Mouse (Mus musculus) hindbrain, embryonic 12.5 days (tissue): ENCODE results near the gene Gm42957. TPM values are rescaled to one million over a fixed set of nuclear protein-coding genes. Genes with fewer than 3 reads are reported as not detected.

Experiments
- ATAC-seq: fragments of 200-750 bp; cut with Nextera tagmentation; 2 replicates; pipeline ENCODE4 v1.8.0; 2017; ENCODE audit warnings: moderate TSS enrichment; ENCODE audit not compliant: low FRiP score
- H3K27ac ChIP-seq: fragments of 300-500 bp; sonication (generic); 2 replicates; pipeline ENCODE4 v1.5.1; 2016; ENCODE audit warnings: mild to moderate bottlenecking
- H3K27me3 ChIP-seq: fragments of 300-500 bp; sonication (generic); 2 replicates; pipeline ENCODE4 v1.6.1; 2016; ENCODE audit warnings: mild to moderate bottlenecking
- H3K36me3 ChIP-seq: fragments of 300-500 bp; sonication (generic); 2 replicates; pipeline ENCODE4 v1.6.1; 2016; ENCODE audit warnings: mild to moderate bottlenecking
- H3K4me1 ChIP-seq: fragments of 300-500 bp; sonication (generic); 2 replicates; pipeline ENCODE4 v1.6.1; 2016
- H3K4me2 ChIP-seq: fragments of 300-500 bp; sonication (generic); replicated peaks from 2 replicates; pipeline ENCODE4 v1.6.1; 2016; ENCODE audit warnings: mild to moderate bottlenecking
- H3K4me3 ChIP-seq: fragments of 300-500 bp; sonication (generic); 2 replicates; pipeline ENCODE4 v1.5.1; 2016; ENCODE audit warnings: mild to moderate bottlenecking
- H3K9ac ChIP-seq: fragments of 300-500 bp; sonication (generic); 2 replicates; pipeline ENCODE4 v1.6.1; 2016; ENCODE audit warnings: mild to moderate bottlenecking, moderate library complexity
- H3K9me3 ChIP-seq: fragments of 300-500 bp; sonication (generic); replicated peaks from 2 replicates; pipeline ENCODE4 v1.6.1; 2016; ENCODE audit warnings: mild to moderate bottlenecking
- WGBS: fragments of 180-500 bp; shearing (Covaris S2); methylation state at CpG from one replicate; pipeline ENCODE4 v1.1.7; 2016; 5-methylcytosine and 5-hydroxymethylcytosine counted together
- polyA plus RNA-seq: library from polyadenylated mRNA; unstranded; fragments of >200 nt; fragmentation: Nextera tagmentation; extraction: Ambion mirVana; gene quantifications from 2 replicates; pipeline ENCODE4 v1.2.1, GENCODE M21; 2016

The Gm42957 gene
- polyA plus RNA-seq, 1 experiment from 2014 or later: 0.31 TPM

DNA sequence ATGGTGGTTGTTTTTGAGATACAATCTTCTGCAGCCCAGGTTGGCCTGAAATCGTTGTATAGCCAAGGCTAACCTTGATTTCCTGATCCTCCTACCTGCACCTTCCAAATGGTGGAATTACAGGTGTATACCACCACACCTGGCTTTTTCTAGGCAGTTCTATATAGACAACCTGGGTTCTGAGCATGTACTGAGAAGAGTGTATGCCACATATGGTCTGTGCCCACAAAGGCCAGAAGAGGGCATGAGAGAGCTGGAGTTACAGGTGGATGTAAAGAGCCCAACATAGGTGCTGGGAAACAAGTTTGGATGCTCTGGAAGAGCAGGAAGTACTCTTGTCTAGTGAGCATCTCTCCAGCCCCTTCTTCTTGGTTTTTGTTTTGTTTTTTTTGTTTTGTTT lies 32.0 kb downstream of the Gm42957 start:
- Histone ChIP-seq H3K27ac (no peak overlapping the region), H3K4me2 (no peak overlapping the region), H3K4me1 (peaks cover 20% of the 10 kb centered on the region), H3K4me3 (no peak overlapping the region), H3K36me3 (no peaks in the 10 kb centered on the region), H3K27me3 (peaks cover 9% of the 10 kb centered on the region), H3K9me3 (no peaks in the 10 kb centered on the region), H3K9ac (no peak overlapping the region)
- 31% methylated on average over 1 of the region's 1 CpGs for WGBS
- ATAC-seq: no peak

- Histone ChIP-seq H3K9me3 (no peaks in the 10 kb centered on the region), H3K4me2 (no peak overlapping the region), H3K4me1 (peaks cover 11% of the 10 kb centered on the region), H3K9ac (no peak overlapping the region), H3K4me3 (no peak overlapping the region), H3K36me3 (no peaks in the 10 kb centered on the region), H3K27me3 (peaks cover 9% of the 10 kb centered on the region), H3K27ac (no peak overlapping the region)
- 95% methylated on average over 5 of the region's 5 CpGs for WGBS
- ATAC-seq: no peak
These were observed 33.3 kb downstream of the Gm42957 start for GRCm38 (mm10) chr3:96668424-96669067.

- Histone ChIP-seq H3K9ac (peak within 1 kb of the TSS; percentile 53; the same call in 1 of the 2 replicates), H3K4me3 (peak within 1 kb of the TSS; percentile 38), H3K36me3 (no peaks in the 10 kb centered on the region), H3K4me2 (peak within 1 kb of the TSS; percentile 77), H3K27me3 (peaks cover 9% of the 10 kb centered on the region), H3K4me1 (peaks cover 7% of the 10 kb centered on the region), H3K27ac (no peak within 1 kb of the TSS), H3K9me3 (no peaks in the 10 kb centered on the region)
- ATAC-seq: peak; percentile 93
- 6% methylated on average over 35 of the region's 35 CpGs for WGBS
These were observed 34.6 kb downstream of the Gm42957 start, which contains the start of gene Ankrd35 for GRCm38 (mm10) chr3:96669727-96670468. TSS of gene Ankrd35 (plus strand) at chr3:96670131.

- Histone ChIP-seq H3K4me1 (peaks cover 7% of the 10 kb centered on the region), H3K4me2 (no peak overlapping the region), H3K9ac (no peak overlapping the region), H3K36me3 (no peaks in the 10 kb centered on the region), H3K27ac (no peak overlapping the region), H3K4me3 (no peak overlapping the region), H3K9me3 (no peaks in the 10 kb centered on the region), H3K27me3 (peaks cover 9% of the 10 kb centered on the region)
- ATAC-seq: no peak
- 93% methylated on average over 5 of the region's 5 CpGs for WGBS
These were observed 36.2 kb downstream of the Gm42957 start for GRCm38 (mm10) chr3:96671519-96671918.

- Histone ChIP-seq H3K27me3 (peaks cover 9% of the 10 kb centered on the region), H3K9ac (no peak overlapping the region), H3K9me3 (no peaks in the 10 kb centered on the region), H3K4me3 (no peak overlapping the region), H3K4me2 (no peak overlapping the region), H3K4me1 (peaks cover 7% of the 10 kb centered on the region), H3K27ac (no peak overlapping the region), H3K36me3 (no peaks in the 10 kb centered on the region)
- 72% methylated on average over 4 of the region's 4 CpGs for WGBS
- no peak for ATAC-seq
These were observed 38.2 kb downstream of the Gm42957 start for GRCm38 (mm10) chr3:96673514-96673913.

- no peak for ATAC-seq
These were observed 39.2 kb downstream of the Gm42957 start for GRCm38 (mm10) chr3:96674442-96674841.

DNA sequence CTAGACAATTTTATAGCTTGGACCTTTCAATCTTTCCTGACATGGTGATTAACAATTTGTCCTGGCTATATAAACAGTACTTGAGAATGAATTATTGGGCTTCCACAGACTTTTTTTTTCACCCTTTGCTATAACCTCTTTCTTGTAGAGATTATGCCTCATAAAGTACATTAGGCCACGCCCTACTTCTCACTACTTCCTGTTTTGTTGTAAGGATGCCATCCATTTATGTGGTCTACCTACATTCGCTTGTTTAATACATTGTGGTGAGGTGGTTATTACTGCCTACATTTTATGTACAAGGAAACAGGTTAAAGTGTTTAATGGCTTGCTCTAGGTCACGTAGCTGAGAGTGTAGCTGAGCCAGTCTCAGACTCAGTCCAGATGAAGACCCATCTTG lies 39.9 kb downstream of the Gm42957 start:
- no peak overlapping the region for H3K9ac ChIP-seq
- 86% methylated on average over 3 of the region's 3 CpGs for WGBS
- H3K36me3 ChIP-seq: no peaks in the 10 kb centered on the region
- no peak overlapping the region for H3K27ac ChIP-seq
- H3K9me3 ChIP-seq: no peaks in the 10 kb centered on the region
- no peak overlapping the region for H3K4me3 ChIP-seq
- ATAC-seq: no peak
- H3K4me2 ChIP-seq: no peak overlapping the region
- H3K4me1 ChIP-seq: peaks cover 6% of the 10 kb centered on the region
- H3K27me3 ChIP-seq: peaks cover 18% of the 10 kb centered on the region

More at GRCm38 (mm10) chr3:96674442-96674841, 39.2 kb downstream of the Gm42957 start:
- Histone ChIP-seq H3K4me3 (no peak overlapping the region), H3K27ac (no peak overlapping the region), H3K4me2 (no peak overlapping the region), H3K36me3 (no peaks in the 10 kb centered on the region), H3K27me3 (peaks cover 11% of the 10 kb centered on the region), H3K9me3 (no peaks in the 10 kb centered on the region), H3K4me1 (peaks cover 7% of the 10 kb centered on the region), H3K9ac (no peak overlapping the region)
- 51% methylated on average over 8 of the region's 8 CpGs for WGBS

DNA sequence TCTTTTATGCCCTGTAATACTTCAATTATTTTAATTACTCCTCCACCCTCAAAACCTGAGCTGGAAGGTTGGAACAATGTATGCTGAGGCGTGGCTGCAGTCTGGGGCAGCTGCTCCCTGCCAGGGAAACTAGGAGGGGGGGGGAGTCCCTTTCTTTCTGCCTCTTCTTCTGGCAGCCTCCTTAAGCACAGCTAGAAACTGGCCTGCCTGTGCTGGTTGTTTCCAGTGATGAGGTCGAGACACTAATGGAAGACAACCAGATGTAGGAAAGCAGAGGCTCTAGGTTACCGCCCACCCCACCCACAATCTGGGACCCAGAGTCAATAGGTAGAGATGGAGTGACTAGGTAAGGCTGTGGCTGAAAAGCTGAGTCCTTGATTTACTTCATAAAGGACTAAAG lies 40.4 kb downstream of the Gm42957 start:
- no peaks in the 10 kb centered on the region for H3K36me3 ChIP-seq
- no peak for ATAC-seq
- WGBS: 40% methylated on average over 3 of the region's 3 CpGs
- H3K27ac ChIP-seq: no peak overlapping the region
- H3K4me2 ChIP-seq: no peak overlapping the region
- H3K9ac ChIP-seq: no peak overlapping the region
- no peaks in the 10 kb centered on the region for H3K9me3 ChIP-seq
- peaks cover under 1% of the 10 kb centered on the region; the same call in 1 of the 2 replicates for H3K4me1 ChIP-seq
- H3K27me3 ChIP-seq: peaks cover 14% of the 10 kb centered on the region
- H3K4me3 ChIP-seq: no peak overlapping the region

GRCm38 (mm10) chr3:96678456-96678855 lies 43.2 kb downstream of the Gm42957 start:
- Histone ChIP-seq H3K27ac (no peak overlapping the region), H3K4me1 (no peaks in the 10 kb centered on the region; the same call in 1 of the 2 replicates), H3K4me2 (no peak overlapping the region), H3K9me3 (no peaks in the 10 kb centered on the region), H3K27me3 (peaks cover 14% of the 10 kb centered on the region), H3K4me3 (no peak overlapping the region), H3K36me3 (no peaks in the 10 kb centered on the region), H3K9ac (no peak overlapping the region)
- 62% methylated on average over 7 of the region's 7 CpGs for WGBS
- ATAC-seq: no peak

DNA sequence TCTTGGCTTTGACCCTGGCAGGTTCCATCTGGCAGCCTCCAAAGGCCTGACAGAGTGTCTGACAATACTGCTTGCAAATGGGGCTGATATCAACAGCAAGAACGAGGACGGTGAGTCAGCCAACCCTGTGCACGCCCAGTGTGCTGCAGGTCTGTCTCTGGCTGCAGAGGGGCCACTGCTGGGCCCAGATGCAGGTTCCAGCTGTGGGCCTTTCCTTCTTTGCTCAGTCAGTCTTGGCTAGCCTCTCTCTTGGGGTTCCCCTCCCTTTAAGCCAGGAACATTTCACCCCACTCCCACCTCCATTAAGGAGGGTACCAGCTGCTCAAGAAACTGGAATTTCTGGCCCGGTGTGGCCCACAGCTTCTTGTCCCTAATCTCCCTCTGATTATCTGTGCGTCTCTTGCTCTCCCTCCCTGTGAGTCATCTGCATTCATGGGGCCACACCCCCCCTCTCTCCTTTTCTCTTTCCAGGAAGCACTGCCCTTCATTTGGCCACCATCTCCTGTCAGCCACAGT lies 43.9 kb downstream of the Gm42957 start:
- H3K27ac ChIP-seq: no peak overlapping the region

DNA sequence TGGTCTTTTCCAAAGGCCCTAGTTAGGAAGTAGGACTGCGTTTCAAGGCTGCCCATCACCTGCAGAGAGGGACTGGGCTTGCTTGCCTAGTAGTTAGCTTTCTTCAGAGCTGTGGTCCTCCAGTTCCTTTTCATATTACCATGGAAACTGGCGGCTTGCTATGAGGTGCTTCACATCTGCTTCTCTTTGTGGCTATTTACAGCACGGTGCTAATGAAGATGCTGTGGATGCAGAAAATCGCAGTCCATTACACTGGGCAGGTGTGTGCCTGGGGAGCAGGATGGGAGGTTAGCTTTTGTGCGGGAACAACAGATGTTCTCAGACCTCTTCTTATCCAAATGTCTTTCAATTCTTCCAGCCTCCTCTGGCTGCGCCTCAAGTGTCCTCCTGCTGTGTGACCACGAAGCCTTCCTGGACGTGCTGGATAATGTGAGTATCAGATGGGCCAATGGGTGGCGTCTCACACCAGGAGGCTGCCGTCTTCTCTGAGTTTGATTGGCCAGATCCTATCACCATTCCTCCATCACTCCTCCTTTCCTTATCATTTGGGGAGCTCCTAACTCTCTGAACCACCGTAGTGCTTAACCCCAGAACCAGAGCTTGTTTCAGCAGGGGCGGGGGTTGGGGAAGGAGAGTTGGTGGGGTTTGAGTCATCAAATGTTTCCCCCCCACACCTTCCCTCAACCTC lies 45.1 kb downstream of the Gm42957 start:
- H3K27ac ChIP-seq: no peak overlapping the region
- H3K4me1 ChIP-seq: 0 out of 2 replicates have a peak, but pooled peaks cover 5% of the 10 kb centered on the region
- 18% methylated on average over 12 of the region's 12 CpGs for WGBS
- ATAC-seq: no peak
- H3K4me3 ChIP-seq: no peak overlapping the region
- no peaks in the 10 kb centered on the region for H3K9me3 ChIP-seq
- H3K4me2 ChIP-seq: no peak overlapping the region
- no peak overlapping the region for H3K9ac ChIP-seq
- H3K27me3 ChIP-seq: peaks cover 26% of the 10 kb centered on the region
- H3K36me3 ChIP-seq: no peaks in the 10 kb centered on the region

More for the DNA sequence above, 43.9 kb downstream of the Gm42957 start:
- no peaks in the 10 kb centered on the region for H3K9me3 ChIP-seq
- no peak for ATAC-seq
- WGBS: 24% methylated on average over 5 of the region's 5 CpGs
- no peak overlapping the region for H3K9ac ChIP-seq
- H3K27me3 ChIP-seq: peaks cover 17% of the 10 kb centered on the region
- H3K4me1 ChIP-seq: peaks cover 2% of the 10 kb centered on the region; the same call in 1 of the 2 replicates
- H3K4me2 ChIP-seq: no peak overlapping the region
- H3K36me3 ChIP-seq: no peaks in the 10 kb centered on the region
- no peak overlapping the region for H3K4me3 ChIP-seq

GRCm38 (mm10) chr3:96683496-96683895 lies 48.2 kb downstream of the Gm42957 start:
- 0 out of 2 replicates have a peak, but pooled peaks cover 5% of the 10 kb centered on the region for H3K4me1 ChIP-seq
- no peaks in the 10 kb centered on the region for H3K36me3 ChIP-seq
- H3K27ac ChIP-seq: no peak overlapping the region
- H3K4me3 ChIP-seq: no peak overlapping the region
- H3K9ac ChIP-seq: no peak overlapping the region
- WGBS: 83% methylated on average over 3 of the region's 3 CpGs
- H3K9me3 ChIP-seq: no peaks in the 10 kb centered on the region
- ATAC-seq: no peak
- H3K27me3 ChIP-seq: peaks cover 26% of the 10 kb centered on the region
- H3K4me2 ChIP-seq: no peak overlapping the region
